Mouse (Mus musculus) liver, embryonic 16.5 days (tissue): ENCODE measurements around the gene Lman1l. TPM values are rescaled to one million over a fixed set of nuclear protein-coding genes. Genes with fewer than 3 reads are reported as not detected.

Experiments
- ATAC-seq: fragments of 200-750 bp; cut with Nextera tagmentation; 2 replicates; pipeline ENCODE4 v1.8.0; 2017; ENCODE audit warnings: low read depth, mild to moderate bottlenecking, moderate number of reproducible peaks, moderate library complexity
- H3K27ac ChIP-seq: fragments of 300-500 bp; sonication (generic); 2 replicates; pipeline ENCODE4 v1.5.1; 2014; ENCODE audit warnings: mild to moderate bottlenecking, low read length
- H3K27me3 ChIP-seq: fragments of 300-500 bp; sonication (generic); 2 replicates; pipeline ENCODE4 v1.6.1; 2014; ENCODE audit warnings: low read depth, low read length, mixed read lengths; ENCODE audit not compliant: control insufficient read depth, insufficient read depth
- H3K36me3 ChIP-seq: fragments of 300-500 bp; sonication (generic); 2 replicates; pipeline ENCODE4 v1.6.1; 2014; ENCODE audit warnings: mild to moderate bottlenecking; ENCODE audit not compliant: control insufficient read depth, insufficient read depth
- H3K4me1 ChIP-seq: fragments of 300-500 bp; sonication (generic); 2 replicates; pipeline ENCODE4 v1.6.1; 2014; ENCODE audit warnings: low read depth, low read length, mixed read lengths; ENCODE audit not compliant: control insufficient read depth
- H3K4me2 ChIP-seq: fragments of 300-500 bp; sonication (generic); 2 replicates; pipeline ENCODE4 v1.6.1; 2014; ENCODE audit warnings: low read depth, low read length, mixed read lengths
- H3K4me3 ChIP-seq: fragments of 300-500 bp; sonication (generic); 2 replicates; pipeline ENCODE4 v1.5.1; 2014; ENCODE audit warnings: low read depth, mild to moderate bottlenecking, low read length
- H3K9ac ChIP-seq: fragments of 300-500 bp; sonication (generic); 2 replicates; pipeline ENCODE4 v1.6.1; 2014; ENCODE audit warnings: low read depth, low read length
- H3K9me3 ChIP-seq: fragments of 300-500 bp; sonication (generic); replicated peaks from 2 replicates; pipeline ENCODE4 v1.6.1; 2016; ENCODE audit warnings: low read length; ENCODE audit not compliant: control insufficient read depth
- WGBS: fragments of 180-500 bp; shearing (Covaris S2); extraction: QIAGEN DNeasy Blood & Tissue Kit; methylation state at CpG from one replicate; pipeline ENCODE4 v1.1.7; 2014; ENCODE audit not compliant: insufficient replicate concordance; 5-methylcytosine and 5-hydroxymethylcytosine counted together
- polyA plus RNA-seq: library from polyadenylated mRNA; unstranded; fragments of >200 nt; fragmentation: Nextera tagmentation; extraction: Ambion mirVana; gene quantifications from 2 replicates; pipeline ENCODE4 v1.2.1, GENCODE M21; 2015

Gene Lman1l
- polyA plus RNA-seq, 1 experiment from 2014 or later, result not detected

- no peaks in the 10 kb centered on the region for H3K9me3 ChIP-seq
- no peaks in the 10 kb centered on the region for H3K27me3 ChIP-seq
- H3K4me3 ChIP-seq, result no peak overlapping the region
- no peaks in the 10 kb centered on the region for H3K36me3 ChIP-seq
- no peak overlapping the region for H3K9ac ChIP-seq
- H3K4me1 ChIP-seq, result peaks cover 21% of the 10 kb centered on the region
- no peak for ATAC-seq
- no peak overlapping the region for H3K4me2 ChIP-seq
- WGBS, result 13% methylated on average over 6 of the region's 6 CpGs
- H3K27ac ChIP-seq, result peak overlapping the region; percentile 72
Measured at GRCm38 (mm10) chr9:57650786-57651311, 30.3 kb upstream of the Lman1l start.

DNA sequence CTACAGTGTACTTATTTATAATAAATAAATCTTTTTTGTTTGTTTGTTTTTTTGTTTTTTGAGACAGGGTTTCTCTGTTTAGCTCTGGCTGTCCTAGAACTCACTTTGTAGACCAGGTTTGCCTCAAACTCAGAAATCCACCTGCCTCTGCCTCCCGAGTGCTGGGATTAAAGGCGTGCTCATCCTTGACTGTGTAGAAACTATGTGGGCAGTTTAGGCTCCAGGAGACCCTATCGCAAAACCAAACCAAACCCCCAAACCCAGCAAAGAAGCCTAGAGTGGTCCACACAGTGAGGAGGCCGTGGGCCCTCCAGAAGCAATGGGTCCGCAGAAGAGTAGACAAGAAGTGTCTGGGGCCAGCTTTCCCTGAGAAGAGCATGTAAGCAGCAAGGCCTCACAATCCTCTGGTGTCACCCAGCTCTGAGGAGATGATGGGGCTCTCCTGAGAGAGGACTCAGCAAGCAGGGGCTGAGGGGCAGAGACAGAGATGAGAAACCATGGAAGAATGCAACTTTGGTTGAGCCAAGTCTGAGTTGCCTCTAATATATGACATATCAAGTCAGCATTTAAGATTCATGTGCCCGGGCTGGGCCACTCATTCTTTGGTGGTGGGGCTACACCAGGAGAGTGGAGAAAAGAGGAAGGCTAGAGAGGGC lies 29.7 kb upstream of the Lman1l start:
- 64% methylated on average over 6 of the region's 6 CpGs for WGBS
- ATAC-seq, result no peak
- Histone ChIP-seq H3K4me1 (peaks cover 23% of the 10 kb centered on the region), H3K9ac (no peak overlapping the region), H3K9me3 (no peaks in the 10 kb centered on the region), H3K27ac (peak overlapping the region; percentile 72), H3K36me3 (no peaks in the 10 kb centered on the region), H3K4me2 (no peak overlapping the region), H3K27me3 (no peaks in the 10 kb centered on the region), H3K4me3 (no peak overlapping the region)

DNA sequence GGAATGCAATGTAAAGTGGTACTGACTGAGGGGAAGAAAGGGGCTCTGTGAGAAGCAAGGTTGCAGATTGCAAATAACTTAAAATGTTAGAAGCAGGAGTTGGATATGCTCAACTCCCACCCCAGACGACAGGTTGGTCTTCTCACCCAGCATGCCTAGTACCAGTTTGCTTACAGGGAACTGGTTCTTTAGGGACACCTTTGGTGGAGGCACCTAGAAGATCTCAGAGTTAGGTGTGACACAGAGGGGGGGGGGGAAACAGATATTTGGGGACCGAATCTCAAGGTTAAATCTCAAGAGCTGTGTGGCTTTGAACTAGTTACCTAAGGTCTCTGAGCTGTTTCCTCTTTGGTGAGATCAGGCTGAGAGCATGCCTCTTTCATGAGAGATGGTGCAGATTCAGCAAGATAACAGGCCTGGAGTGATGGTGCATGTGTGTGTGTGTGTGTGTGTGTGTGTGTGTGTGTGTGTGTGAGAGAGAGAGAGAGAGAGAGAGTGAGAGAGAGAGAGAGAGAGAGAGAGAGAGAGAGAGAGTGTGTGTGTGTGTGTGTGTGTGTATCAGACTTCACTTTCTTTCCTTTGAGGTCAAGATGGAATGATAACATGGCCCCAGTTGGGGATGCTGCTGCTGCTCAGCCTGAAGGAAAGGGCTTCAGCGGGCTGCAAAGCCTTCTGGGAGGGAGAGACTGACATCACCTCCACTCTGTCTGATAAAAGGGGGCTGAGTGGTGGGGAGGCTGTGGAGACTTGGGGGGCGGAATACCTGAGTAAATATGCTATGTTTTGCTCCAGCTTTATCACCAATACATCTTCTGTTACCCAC lies 26.9 kb upstream of the Lman1l start:
- 0 out of 2 replicates have a peak overlapping the region, but pooled peaks have one; percentile 14 for H3K4me2 ChIP-seq
- H3K9me3 ChIP-seq, result no peaks in the 10 kb centered on the region
- H3K27me3 ChIP-seq, result no peaks in the 10 kb centered on the region
- H3K4me1 ChIP-seq, result peaks cover 47% of the 10 kb centered on the region
- H3K4me3 ChIP-seq, result no peak overlapping the region
- H3K27ac ChIP-seq, result peak overlapping the region; percentile 76
- no peaks in the 10 kb centered on the region for H3K36me3 ChIP-seq
- H3K9ac ChIP-seq, result no peak overlapping the region
- ATAC-seq, result no peak
- 16% methylated on average over 4 of the region's 4 CpGs for WGBS

DNA sequence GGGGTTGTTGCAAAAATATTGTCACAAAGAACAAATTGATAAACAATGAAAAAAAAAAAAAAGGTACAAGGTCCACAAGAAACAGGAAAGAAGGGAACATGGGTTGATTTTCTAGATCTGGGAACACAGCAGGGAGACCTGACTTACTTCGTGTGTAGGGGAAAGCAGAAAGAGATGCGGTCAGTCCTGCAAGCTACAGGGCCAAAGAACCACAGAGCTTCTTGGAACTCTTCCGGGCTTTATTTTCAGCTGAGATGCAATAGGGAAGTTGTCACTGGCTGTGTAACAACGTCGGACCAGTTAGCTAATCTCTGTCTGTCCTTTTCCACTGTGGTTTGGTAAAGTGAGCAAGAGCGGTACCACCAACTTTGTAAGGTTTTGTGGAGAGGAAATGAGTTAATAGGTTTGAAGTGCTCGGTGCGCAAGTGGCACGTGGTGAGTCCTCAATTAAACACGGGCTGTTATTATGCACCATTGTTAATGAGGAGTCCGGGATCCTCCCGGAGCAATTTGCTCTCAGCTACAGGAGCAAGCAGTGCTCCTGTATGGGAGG lies 26.1 kb upstream of the Lman1l start:
- WGBS, result 19% methylated on average over 12 of the region's 12 CpGs

GRCm38 (mm10) chr9:57644944-57645893 lies 24.6 kb upstream of the Lman1l start:
- WGBS, result 1% methylated on average over 70 of the region's 85 CpGs
- H3K36me3 ChIP-seq, result no peaks in the 10 kb centered on the region
- H3K9me3 ChIP-seq, result no peaks in the 10 kb centered on the region
- H3K4me2 ChIP-seq, result peak overlapping the region; percentile 94
- H3K27me3 ChIP-seq, result no peaks in the 10 kb centered on the region
- peak overlapping the region; percentile 99 for H3K9ac ChIP-seq
- ATAC-seq, result peak; percentile 83
- peak overlapping the region; percentile 97 for H3K27ac ChIP-seq
- H3K4me1 ChIP-seq, result peaks cover 66% of the 10 kb centered on the region
- peak overlapping the region; percentile 92 for H3K4me3 ChIP-seq

More for the DNA sequence above, 26.1 kb upstream of the Lman1l start:
- no peak for ATAC-seq
- H3K27me3 ChIP-seq, result no peaks in the 10 kb centered on the region
- peak overlapping the region; percentile 14; the same call in 1 of the 2 replicates for H3K4me2 ChIP-seq
- H3K4me3 ChIP-seq, result no peak overlapping the region
- H3K36me3 ChIP-seq, result no peaks in the 10 kb centered on the region
- H3K9ac ChIP-seq, result no peak overlapping the region
- H3K4me1 ChIP-seq, result peaks cover 55% of the 10 kb centered on the region
- no peaks in the 10 kb centered on the region for H3K9me3 ChIP-seq
- peak overlapping the region; percentile 76 for H3K27ac ChIP-seq

GRCm38 (mm10) chr9:57644442-57644943 lies 23.9 kb upstream of the Lman1l start:
- H3K4me1 ChIP-seq, result peaks cover 74% of the 10 kb centered on the region
- no peaks in the 10 kb centered on the region for H3K9me3 ChIP-seq
- H3K9ac ChIP-seq, result peak overlapping the region; percentile 99
- no peaks in the 10 kb centered on the region for H3K27me3 ChIP-seq
- H3K4me2 ChIP-seq, result peak overlapping the region; percentile 94
- H3K4me3 ChIP-seq, result peak overlapping the region; percentile 92
- H3K36me3 ChIP-seq, result no peaks in the 10 kb centered on the region
- peak overlapping the region; percentile 97 for H3K27ac ChIP-seq
- WGBS, result 0% methylated on average over 17 of the region's 18 CpGs
- no peak for ATAC-seq

DNA sequence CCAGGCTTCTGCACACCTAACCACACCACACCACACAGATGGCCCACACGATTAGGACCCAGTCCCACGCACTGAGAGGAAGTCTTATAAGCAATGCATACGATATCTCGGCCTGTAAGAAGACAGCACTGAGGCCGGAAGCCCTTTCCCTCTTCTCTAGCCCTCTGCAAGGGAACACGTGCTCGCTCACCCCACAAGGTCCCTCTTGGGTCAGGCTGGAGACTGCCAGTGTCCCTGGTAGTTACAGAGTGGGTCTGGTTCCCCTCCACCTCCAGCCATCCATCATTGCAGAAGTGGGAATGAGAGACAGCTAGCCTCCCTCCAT lies 23.2 kb upstream of the Lman1l start:
- Histone ChIP-seq H3K27me3 (no peaks in the 10 kb centered on the region), H3K9ac (peak overlapping the region; percentile 99), H3K27ac (peak overlapping the region; percentile 97), H3K36me3 (no peaks in the 10 kb centered on the region), H3K4me1 (peaks cover 80% of the 10 kb centered on the region), H3K9me3 (no peaks in the 10 kb centered on the region), H3K4me3 (peak overlapping the region; percentile 92), H3K4me2 (peak overlapping the region; percentile 94)
- ATAC-seq, result peak; percentile 20
- 6% methylated on average over 7 of the region's 7 CpGs for WGBS

DNA sequence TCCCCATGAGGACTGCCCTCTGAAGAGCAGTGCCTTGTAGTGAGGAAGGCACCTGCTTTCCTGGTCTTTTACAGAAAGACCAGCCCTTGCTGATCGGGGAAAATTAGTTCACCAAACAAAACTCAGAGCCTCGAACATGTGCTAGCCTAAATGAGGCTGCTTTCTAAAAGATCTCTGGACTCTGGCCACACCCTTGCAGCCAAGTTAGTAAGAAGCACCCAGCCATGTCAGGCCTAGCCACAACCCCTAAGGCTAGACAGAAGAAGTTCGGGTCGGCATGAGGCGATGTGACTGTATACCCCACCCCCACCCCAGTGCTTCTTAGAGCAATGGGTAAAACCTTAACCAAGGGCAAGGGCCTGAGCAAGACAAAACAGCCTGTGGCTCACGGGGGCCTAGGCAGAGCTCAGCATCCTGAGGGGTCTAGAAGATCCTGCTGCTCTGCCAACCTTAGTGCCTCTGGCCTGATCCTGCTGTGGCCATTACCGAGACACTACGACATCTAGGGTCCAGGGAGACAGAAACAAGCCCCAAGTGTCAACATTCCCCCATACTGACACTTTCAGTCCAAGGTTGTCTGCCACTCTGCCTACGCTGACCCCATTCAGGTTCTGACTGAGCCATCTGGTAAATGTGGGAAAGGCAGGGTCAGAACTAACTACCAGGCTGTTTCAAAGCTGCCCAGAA lies 22.7 kb upstream of the Lman1l start:
- peak overlapping the region; percentile 94 for H3K4me2 ChIP-seq
- H3K9ac ChIP-seq, result peak overlapping the region; percentile 99
- no peaks in the 10 kb centered on the region for H3K9me3 ChIP-seq
- H3K27ac ChIP-seq, result peak overlapping the region; percentile 97
- no peaks in the 10 kb centered on the region for H3K36me3 ChIP-seq
- peaks cover 85% of the 10 kb centered on the region for H3K4me1 ChIP-seq
- peak overlapping the region; percentile 92 for H3K4me3 ChIP-seq
- WGBS, result 9% methylated on average over 9 of the region's 9 CpGs
- no peak for ATAC-seq
- no peaks in the 10 kb centered on the region for H3K27me3 ChIP-seq
